Mouse (Mus musculus): ENCODE results near the gene Gspt1. TPM values are rescaled to one million over a fixed set of nuclear protein-coding genes. Genes with fewer than 3 reads are reported as not detected.

Gspt1 gene
- polyA plus RNA-seq, 1 experiment from 2014 or later: 70.0 TPM

DNA sequence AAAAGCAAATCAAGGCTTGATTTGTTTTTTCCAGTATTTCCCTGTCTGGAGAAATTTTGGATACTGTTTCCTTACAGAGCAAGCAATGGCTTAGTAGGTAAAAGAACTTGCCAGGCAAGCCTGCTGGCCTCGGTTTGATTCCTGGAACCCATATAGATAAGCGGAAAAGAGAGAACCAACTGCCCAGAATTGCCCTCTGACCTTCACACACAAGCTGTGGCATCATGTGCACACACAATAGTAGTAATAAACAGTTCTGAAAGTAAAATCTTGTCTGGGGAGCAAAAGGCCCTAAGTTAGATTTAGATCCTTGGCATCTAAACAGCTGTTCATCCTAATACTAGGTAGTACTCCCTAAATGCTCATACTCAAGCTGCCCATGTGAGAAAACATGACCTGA is 6.3 kb downstream of the Gspt1 start:
- Histone ChIP-seq H3K4me2 (no peak overlapping the region), H3K9ac (ENCODE audit: low read depth, low read length) (no peak overlapping the region), H3K4me3 (ENCODE audit: low read depth, low read length) (no peak overlapping the region), H3K9me3 (replicated peaks; ENCODE audit: control insufficient read depth, low read length) (no peaks in the 10 kb centered on the region), H3K36me3 (ENCODE audit: control insufficient read depth, insufficient read depth, low read length) (no peaks in the 10 kb centered on the region; the same call in 1 of the 2 replicates), H3K27ac (ENCODE audit: low read depth, low read length) (no peak overlapping the region), H3K4me1 (ENCODE audit: control insufficient read depth, insufficient read depth, low read length) (peaks cover 21% of the 10 kb centered on the region), H3K27me3 (ENCODE audit: control insufficient read depth, insufficient read depth, low read length) (no peaks in the 10 kb centered on the region)
- WGBS (ENCODE audit: insufficient replicate concordance): 63% methylated on average over 2 of the region's 2 CpGs
- no peak for ATAC-seq (replicated peaks; ENCODE audit: insufficient number of reproducible peaks, low FRiP score, low TSS enrichment)

DNA sequence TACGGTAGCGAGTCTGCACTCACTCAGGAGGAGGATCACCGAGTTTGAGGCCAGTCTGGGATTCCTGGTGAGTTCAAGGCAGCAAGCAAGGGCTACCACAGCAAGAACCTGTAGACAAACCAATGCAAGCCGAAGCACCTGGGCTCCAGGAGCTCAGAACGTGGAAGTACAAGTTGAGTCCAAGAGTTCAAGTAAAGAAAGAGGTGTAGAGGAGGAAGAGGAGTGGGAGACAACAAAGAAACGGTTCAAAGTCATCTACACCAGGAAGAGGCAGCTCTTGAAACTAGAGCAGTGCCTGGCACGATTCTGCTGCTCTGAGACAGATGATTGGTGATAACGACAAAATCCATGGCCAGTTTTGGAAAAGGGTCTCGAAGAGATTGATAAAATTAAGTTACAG is 8.4 kb downstream of the Gspt1 start:
- H3K27ac ChIP-seq (ENCODE audit: low read depth, low read length): no peak overlapping the region
- WGBS (ENCODE audit: insufficient replicate concordance): 68% methylated on average over 9 of the region's 9 CpGs
- H3K9me3 ChIP-seq (replicated peaks; ENCODE audit: control insufficient read depth, low read length): no peaks in the 10 kb centered on the region
- no peak for ATAC-seq (replicated peaks; ENCODE audit: insufficient number of reproducible peaks, low FRiP score, low TSS enrichment)
- H3K36me3 ChIP-seq (ENCODE audit: control insufficient read depth, insufficient read depth, low read length): no peaks in the 10 kb centered on the region; the same call in 1 of the 2 replicates
- peaks cover 12% of the 10 kb centered on the region for H3K4me1 ChIP-seq (ENCODE audit: control insufficient read depth, insufficient read depth, low read length)
- no peak overlapping the region for H3K9ac ChIP-seq (ENCODE audit: low read depth, low read length)
- no peak overlapping the region for H3K4me2 ChIP-seq
- H3K27me3 ChIP-seq (ENCODE audit: control insufficient read depth, insufficient read depth, low read length): no peaks in the 10 kb centered on the region
- H3K4me3 ChIP-seq (ENCODE audit: low read depth, low read length): no peak overlapping the region

- ATAC-seq (replicated peaks; ENCODE audit: insufficient number of reproducible peaks, low FRiP score, low TSS enrichment): no peak
- Histone ChIP-seq H3K27ac (ENCODE audit: low read depth, low read length) (no peak overlapping the region), H3K36me3 (ENCODE audit: control insufficient read depth, insufficient read depth, low read length) (peaks cover 8% of the 10 kb centered on the region; the same call in 1 of the 2 replicates), H3K9me3 (replicated peaks; ENCODE audit: control insufficient read depth, low read length) (no peaks in the 10 kb centered on the region), H3K4me1 (ENCODE audit: control insufficient read depth, insufficient read depth, low read length) (peaks cover 6% of the 10 kb centered on the region), H3K4me3 (ENCODE audit: low read depth, low read length) (no peak overlapping the region), H3K4me2 (no peak overlapping the region), H3K27me3 (ENCODE audit: control insufficient read depth, insufficient read depth, low read length) (no peaks in the 10 kb centered on the region), H3K9ac (ENCODE audit: low read depth, low read length) (no peak overlapping the region)
- WGBS (ENCODE audit: insufficient replicate concordance): 82% methylated on average over 1 of the region's 1 CpGs
Observed at GRCm38 (mm10) chr16:11242401-11242800, 11.7 kb downstream of the Gspt1 start.

DNA sequence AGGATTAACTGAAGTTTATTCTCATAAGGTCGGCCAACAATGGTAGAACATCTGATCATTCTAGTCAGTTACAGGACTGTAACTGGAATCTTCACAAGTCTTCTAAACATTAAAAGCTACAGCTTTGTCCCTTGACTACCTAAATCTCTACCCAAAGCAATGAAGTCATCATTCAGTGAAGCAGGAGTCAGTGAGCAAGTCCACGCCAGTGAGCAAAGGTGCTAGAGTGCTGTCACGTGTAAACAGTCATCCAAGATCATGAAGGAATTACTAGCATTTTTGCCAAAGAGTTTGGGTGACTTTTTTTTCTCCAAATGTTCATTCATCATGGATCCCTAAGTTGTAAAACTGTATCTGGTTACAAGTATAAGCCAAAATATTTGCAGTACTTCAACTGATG is 36.3 kb downstream of the Gspt1 start:
- ATAC-seq (replicated peaks; ENCODE audit: insufficient number of reproducible peaks, low FRiP score, low TSS enrichment): no peak
- no peak overlapping the region for H3K27ac ChIP-seq (ENCODE audit: low read depth, low read length)
- H3K4me3 ChIP-seq (ENCODE audit: low read depth, low read length): no peak overlapping the region
- H3K36me3 ChIP-seq (ENCODE audit: control insufficient read depth, insufficient read depth, low read length): peaks cover 9% of the 10 kb centered on the region; the same call in 1 of the 2 replicates
- H3K9ac ChIP-seq (ENCODE audit: low read depth, low read length): no peak overlapping the region
- 86% methylated on average over 3 of the region's 3 CpGs for WGBS (ENCODE audit: insufficient replicate concordance)
- H3K4me1 ChIP-seq (ENCODE audit: control insufficient read depth, insufficient read depth, low read length): no peaks in the 10 kb centered on the region
- no peaks in the 10 kb centered on the region for H3K27me3 ChIP-seq (ENCODE audit: control insufficient read depth, insufficient read depth, low read length)
- no peak overlapping the region for H3K4me2 ChIP-seq
- no peaks in the 10 kb centered on the region for H3K9me3 ChIP-seq (replicated peaks; ENCODE audit: control insufficient read depth, low read length)

- Histone ChIP-seq H3K9me3 (replicated peaks; ENCODE audit: control insufficient read depth, low read length) (no peaks in the 10 kb centered on the region), H3K4me2 (peak overlapping the region; percentile 88), H3K9ac (ENCODE audit: low read depth, low read length) (peak overlapping the region; percentile 87), H3K27ac (ENCODE audit: low read depth, low read length) (peak overlapping the region; percentile 86), H3K4me3 (ENCODE audit: low read depth, low read length) (peak overlapping the region; percentile 85), H3K27me3 (ENCODE audit: control insufficient read depth, insufficient read depth, low read length) (no peaks in the 10 kb centered on the region), H3K4me1 (ENCODE audit: control insufficient read depth, insufficient read depth, low read length) (peaks cover 11% of the 10 kb centered on the region; the same call in 1 of the 2 replicates), H3K36me3 (ENCODE audit: control insufficient read depth, insufficient read depth, low read length) (peaks cover 9% of the 10 kb centered on the region)
- ATAC-seq (replicated peaks; ENCODE audit: insufficient number of reproducible peaks, low FRiP score, low TSS enrichment): peak; percentile 47; the same call in 1 of the 2 replicates
- 6% methylated on average over 24 of the region's 24 CpGs for WGBS (ENCODE audit: insufficient replicate concordance)
Observed at GRCm38 (mm10) chr16:11203600-11204390, 50.3 kb downstream of the Gspt1 start.

DNA sequence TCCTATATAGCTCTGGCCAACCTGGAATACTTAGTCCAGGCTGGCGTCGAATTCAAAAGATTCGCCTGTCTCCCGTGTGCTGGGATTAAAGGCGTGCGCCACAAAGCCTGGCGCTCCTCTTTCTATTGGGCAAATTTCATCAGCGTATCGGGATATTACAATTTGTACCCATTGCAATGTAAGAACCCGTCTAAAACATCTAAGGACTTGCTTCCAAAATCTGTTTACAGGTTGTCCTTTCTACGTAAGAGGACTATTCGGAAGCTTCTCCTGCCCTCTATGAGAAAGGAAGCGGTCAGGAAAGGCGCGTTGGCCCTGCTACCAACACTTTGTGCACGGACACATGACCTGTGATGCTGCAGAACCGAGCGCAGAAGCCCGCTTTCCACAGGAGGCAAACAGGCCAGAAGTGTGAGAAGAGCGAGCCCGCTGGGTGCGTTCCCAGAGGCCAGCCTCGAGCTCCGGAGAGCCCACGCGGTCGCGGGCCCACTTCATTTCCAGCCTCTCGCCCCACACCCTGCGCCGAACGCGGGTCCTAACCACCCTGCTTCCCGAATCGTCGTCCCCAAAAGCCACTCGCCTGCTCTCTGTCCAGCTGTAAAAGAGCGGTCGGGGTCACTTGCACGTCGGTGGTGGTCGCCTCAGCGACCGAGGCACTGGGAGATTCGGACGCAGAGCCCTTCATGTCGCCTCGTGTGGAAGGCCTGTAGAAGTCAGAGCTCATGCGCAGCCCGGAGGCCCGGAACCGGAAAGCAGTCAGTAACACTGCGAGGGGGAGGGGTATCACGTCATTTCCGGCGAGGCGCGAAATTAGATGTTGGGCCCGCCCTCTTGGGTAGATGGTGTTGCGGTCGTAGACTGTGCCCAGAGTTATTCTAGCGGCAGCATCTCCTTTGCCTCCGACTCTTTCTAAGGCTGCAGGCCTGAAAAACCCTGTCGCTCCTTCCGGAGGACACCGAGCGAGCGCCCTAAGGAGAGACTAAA is 51.3 kb downstream of the Gspt1 start, which contains the start of gene Rsl1d1:
TSS of gene Rsl1d1 (minus strand) at position 761 of the 984 bp plus-strand sequence.
- peak; percentile 95 for ATAC-seq (replicated peaks; ENCODE audit: insufficient number of reproducible peaks, low FRiP score, low TSS enrichment)
- WGBS (ENCODE audit: insufficient replicate concordance): under 1% methylated on average over 68 of the region's 68 CpGs
- peaks cover 17% of the 10 kb centered on the region for H3K36me3 ChIP-seq (ENCODE audit: control insufficient read depth, insufficient read depth, low read length)

GRCm38 (mm10) chr16:11201740-11202394 is 52.3 kb downstream of the Gspt1 start:
- H3K27me3 ChIP-seq (ENCODE audit: control insufficient read depth, insufficient read depth, low read length): no peaks in the 10 kb centered on the region
- peak overlapping the region; percentile 85 for H3K4me3 ChIP-seq (ENCODE audit: low read depth, low read length)
- H3K4me2 ChIP-seq: peak overlapping the region; percentile 88
- peaks cover 11% of the 10 kb centered on the region; the same call in 1 of the 2 replicates for H3K4me1 ChIP-seq (ENCODE audit: control insufficient read depth, insufficient read depth, low read length)
- H3K9ac ChIP-seq (ENCODE audit: low read depth, low read length): peak overlapping the region; percentile 87; the same call in 1 of the 2 replicates
- H3K9me3 ChIP-seq (replicated peaks; ENCODE audit: control insufficient read depth, low read length): no peaks in the 10 kb centered on the region
- H3K27ac ChIP-seq (ENCODE audit: low read depth, low read length): no peak overlapping the region
- WGBS (ENCODE audit: insufficient replicate concordance): 62% methylated on average over 6 of the region's 6 CpGs
- H3K36me3 ChIP-seq (ENCODE audit: control insufficient read depth, insufficient read depth, low read length): peaks cover 24% of the 10 kb centered on the region
- no peak for ATAC-seq (replicated peaks; ENCODE audit: insufficient number of reproducible peaks, low FRiP score, low TSS enrichment)

More for the DNA sequence above, 51.3 kb downstream of the Gspt1 start, which contains the start of gene Rsl1d1:
- H3K27ac ChIP-seq (ENCODE audit: low read depth, low read length): peak within 1 kb of the TSS; percentile 86
- H3K9me3 ChIP-seq (replicated peaks; ENCODE audit: control insufficient read depth, low read length): no peaks in the 10 kb centered on the region
- H3K4me3 ChIP-seq (ENCODE audit: low read depth, low read length): peak within 1 kb of the TSS; percentile 85
- no peaks in the 10 kb centered on the region for H3K27me3 ChIP-seq (ENCODE audit: control insufficient read depth, insufficient read depth, low read length)
- H3K9ac ChIP-seq (ENCODE audit: low read depth, low read length): peak within 1 kb of the TSS; percentile 87
- H3K4me2 ChIP-seq: peak within 1 kb of the TSS; percentile 88
- peaks cover 11% of the 10 kb centered on the region; the same call in 1 of the 2 replicates for H3K4me1 ChIP-seq (ENCODE audit: control insufficient read depth, insufficient read depth, low read length)

DNA sequence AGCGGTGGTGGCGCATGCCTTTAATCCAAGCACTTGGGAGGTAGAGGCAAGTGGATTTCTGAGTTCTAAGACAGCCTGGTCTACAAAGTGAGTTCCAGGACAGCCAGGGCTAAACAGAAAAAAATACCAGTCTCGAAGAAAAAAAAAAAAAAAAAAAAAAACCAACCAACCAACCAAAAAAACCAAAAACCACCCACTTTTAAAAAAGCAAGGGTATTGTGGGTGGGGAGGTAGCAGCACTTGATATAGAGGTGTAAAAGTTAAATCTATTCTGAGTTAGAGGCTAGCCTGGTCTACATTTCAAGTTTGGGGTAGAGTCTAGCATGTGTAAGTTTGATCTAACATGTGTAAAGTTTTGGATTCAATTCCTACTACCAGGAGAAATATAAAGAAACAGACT is 53.9 kb downstream of the Gspt1 start:
- H3K27ac ChIP-seq (ENCODE audit: low read depth, low read length): no peak overlapping the region
- ATAC-seq (replicated peaks; ENCODE audit: insufficient number of reproducible peaks, low FRiP score, low TSS enrichment): no peak
- H3K4me2 ChIP-seq: no peak overlapping the region
- H3K27me3 ChIP-seq (ENCODE audit: control insufficient read depth, insufficient read depth, low read length): no peaks in the 10 kb centered on the region
- H3K9me3 ChIP-seq (replicated peaks; ENCODE audit: control insufficient read depth, low read length): no peaks in the 10 kb centered on the region
- peaks cover 11% of the 10 kb centered on the region; the same call in 1 of the 2 replicates for H3K4me1 ChIP-seq (ENCODE audit: control insufficient read depth, insufficient read depth, low read length)
- no peak overlapping the region for H3K4me3 ChIP-seq (ENCODE audit: low read depth, low read length)
- H3K36me3 ChIP-seq (ENCODE audit: control insufficient read depth, insufficient read depth, low read length): peaks cover 36% of the 10 kb centered on the region
- WGBS (ENCODE audit: insufficient replicate concordance): 93% methylated on average over 3 of the region's 3 CpGs
- no peak overlapping the region for H3K9ac ChIP-seq (ENCODE audit: low read depth, low read length)

All from heart, embryonic 11.5 days (tissue).